Mouse (Mus musculus) embryonic fibroblast, embryonic 13.5 days (primary cell): ENCODE measurements at regions not wholly inside any gene's neighbourhood (a gene's known extent, or its start where the extent isn't known, plus 50 kb on each side); places are given as distances from the start of the nearest gene placed in this dataset.

Experiments
- H3K27ac ChIP-seq: 2 replicates; pipeline ENCODE4 v1.5.1; 2012; ENCODE audit warnings: low read length, control low read depth, inconsistent platforms; ENCODE audit not compliant: insufficient read depth
- H3K4me1 ChIP-seq: 2 replicates; pipeline ENCODE4 v1.6.1; 2011; ENCODE audit warnings: low read length; ENCODE audit not compliant: control insufficient read depth, insufficient read depth
- H3K4me3 ChIP-seq: 2 replicates; pipeline ENCODE4 v1.5.1; 2011; ENCODE audit warnings: mild to moderate bottlenecking, control low read depth, low read length; ENCODE audit not compliant: insufficient read depth
- CTCF ChIP-seq: IDR thresholded peaks from 2 replicates; pipeline ENCODE4 v1.5.1; 2011; ENCODE audit warnings: mild to moderate bottlenecking, control low read depth, low read length, moderate library complexity, borderline replicate concordance; ENCODE audit not compliant: insufficient read depth
- POLR2A ChIP-seq: IDR thresholded peaks from 2 replicates; pipeline ENCODE4 v1.6.1; 2011; ENCODE audit warnings: low read depth, mild to moderate bottlenecking, control low read depth, low read length, moderate library complexity

- Histone ChIP-seq H3K4me1 (no peaks in the 10 kb centered on the region), H3K27ac (no peak overlapping the region), H3K4me3 (no peak overlapping the region)
- TF ChIP-seq CTCF: no peak
- no peak for TF ChIP-seq POLR2A
Measured at GRCm38 (mm10) chr17:14524426-14525236, 169.4 kb downstream of the Thbs2 start.

DNA sequence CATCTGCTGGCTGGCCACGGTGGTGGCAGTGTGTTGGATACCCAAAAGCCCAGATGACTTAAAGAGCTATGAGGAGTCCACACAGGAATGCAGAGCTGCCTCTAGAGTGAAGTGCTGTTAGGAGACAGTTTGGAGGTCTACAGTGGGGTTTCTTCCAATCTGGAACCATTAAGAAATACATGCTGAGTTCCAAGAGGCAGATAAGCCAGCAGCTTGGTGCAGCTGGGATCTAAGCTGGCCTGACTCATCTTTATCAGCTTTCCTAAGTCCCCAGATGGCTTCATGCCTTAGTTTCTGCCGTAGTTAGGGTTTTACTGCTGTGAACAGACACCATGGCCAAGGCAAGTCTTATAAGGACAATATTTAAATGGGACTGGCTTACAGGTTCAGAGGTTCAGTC lies 172.0 kb downstream of the Thbs2 start:
- H3K27ac ChIP-seq: no peak overlapping the region
- no peak overlapping the region for H3K4me3 ChIP-seq
- H3K4me1 ChIP-seq: no peaks in the 10 kb centered on the region
- TF ChIP-seq POLR2A: no peak
- no peak for TF ChIP-seq CTCF

DNA sequence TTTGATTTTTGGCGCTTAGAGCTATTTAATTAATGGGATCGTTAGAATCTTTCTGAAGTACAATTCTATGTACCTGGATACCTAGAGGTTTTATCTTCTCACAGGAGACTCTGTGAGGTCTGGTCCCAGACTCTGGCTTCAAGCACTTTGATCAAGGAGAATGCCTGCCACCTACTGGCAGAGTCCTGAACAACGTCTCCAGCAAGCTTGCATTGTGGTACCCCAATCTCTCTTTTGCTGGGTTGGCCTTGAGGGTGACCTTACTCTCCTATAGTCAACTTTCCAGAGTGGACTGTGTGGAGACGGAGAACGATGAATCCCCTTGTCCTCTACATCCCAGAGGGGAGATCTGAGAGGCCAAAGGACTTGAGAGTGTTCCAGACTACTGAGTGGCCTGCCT lies 173.5 kb downstream of the Thbs2 start:
- H3K4me3 ChIP-seq: no peak overlapping the region
- peak; percentile 80; the same call in 1 of the 2 replicates for TF ChIP-seq CTCF
- no peak for TF ChIP-seq POLR2A
- no peak overlapping the region for H3K27ac ChIP-seq
- H3K4me1 ChIP-seq: no peaks in the 10 kb centered on the region

GRCm38 (mm10) chr17:14519367-14519766 lies 174.7 kb downstream of the Thbs2 start:
- no peaks in the 10 kb centered on the region for H3K4me1 ChIP-seq
- no peak overlapping the region for H3K27ac ChIP-seq
- TF ChIP-seq POLR2A (no peak), CTCF (no peak)
- no peak overlapping the region for H3K4me3 ChIP-seq

DNA sequence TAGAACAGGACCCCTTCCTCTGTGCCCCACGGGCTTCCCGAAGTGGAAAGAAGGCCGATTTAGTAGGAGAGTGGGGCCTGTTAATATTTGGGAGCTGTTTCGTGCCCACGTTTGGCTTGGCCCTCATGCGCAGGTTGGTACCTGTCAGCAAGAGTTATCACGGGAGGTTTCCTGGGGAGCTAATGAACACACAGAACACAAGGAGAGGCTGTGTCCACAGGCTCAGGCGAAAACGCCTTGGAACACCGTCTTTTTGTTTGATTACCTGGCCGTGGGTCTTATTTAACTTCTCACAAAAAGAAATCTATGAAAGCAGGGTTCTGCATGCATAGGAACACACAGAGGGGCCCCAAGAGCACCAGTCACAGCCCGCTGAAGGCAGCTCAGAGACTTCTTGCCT lies 175.8 kb downstream of the Thbs2 start:
- Histone ChIP-seq H3K4me1 (no peaks in the 10 kb centered on the region), H3K4me3 (no peak overlapping the region), H3K27ac (no peak overlapping the region)
- TF ChIP-seq CTCF: no peak
- no peak for TF ChIP-seq POLR2A

DNA sequence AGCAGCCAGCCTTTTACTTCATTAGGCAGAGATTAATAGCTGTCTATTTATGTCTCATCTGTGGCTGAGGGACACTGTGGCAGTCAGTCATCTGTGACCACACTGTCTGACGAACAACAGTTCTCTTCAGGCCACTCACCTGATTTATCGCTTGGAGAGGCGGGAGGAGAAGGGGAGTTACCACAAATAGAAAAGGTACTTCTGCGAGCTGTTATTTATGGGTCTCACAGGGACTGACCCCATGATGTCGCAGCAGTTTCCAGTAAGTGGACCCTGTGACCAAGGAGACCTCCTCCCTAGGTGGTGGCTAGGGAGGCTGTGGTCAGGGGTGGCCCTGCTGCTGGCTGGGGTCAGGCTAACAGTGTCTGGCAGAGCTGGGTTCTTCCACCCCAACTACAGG lies 176.7 kb downstream of the Thbs2 start:
- Histone ChIP-seq H3K27ac (no peak overlapping the region), H3K4me1 (no peaks in the 10 kb centered on the region), H3K4me3 (no peak overlapping the region)
- no peak for TF ChIP-seq CTCF
- TF ChIP-seq POLR2A: no peak

GRCm38 (mm10) chr17:14516097-14516496 lies 177.9 kb downstream of the Thbs2 start:
- H3K4me3 ChIP-seq: no peak overlapping the region
- no peak overlapping the region for H3K27ac ChIP-seq
- H3K4me1 ChIP-seq: no peaks in the 10 kb centered on the region
- TF ChIP-seq CTCF: peak; percentile 65; the same call in 1 of the 2 replicates
- TF ChIP-seq POLR2A: no peak

DNA sequence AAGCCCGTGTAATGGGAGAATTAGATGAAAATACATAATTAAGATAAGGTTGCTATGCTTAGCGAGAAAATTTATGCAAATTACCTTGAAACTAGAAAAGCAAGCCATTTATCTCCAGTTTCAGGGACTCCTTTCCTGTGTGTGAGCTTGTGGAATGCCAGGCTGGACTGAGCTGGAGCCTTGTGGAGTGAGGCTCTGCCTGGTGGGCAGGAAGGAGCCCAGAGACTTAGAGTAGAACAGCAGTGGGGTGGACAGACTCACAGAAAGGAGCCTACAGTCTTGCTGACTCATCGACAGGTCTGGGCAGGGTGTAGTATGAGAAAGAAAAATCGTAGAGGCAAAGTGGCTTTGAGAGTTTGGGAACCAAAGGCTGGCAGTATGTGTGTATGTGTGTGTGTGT lies 180.6 kb downstream of the Thbs2 start:
- no peak overlapping the region for H3K27ac ChIP-seq
- TF ChIP-seq POLR2A (no peak), CTCF (no peak)
- H3K4me1 ChIP-seq: no peaks in the 10 kb centered on the region
- H3K4me3 ChIP-seq: no peak overlapping the region

- no peak for TF ChIP-seq POLR2A
- no peak for TF ChIP-seq CTCF
- Histone ChIP-seq H3K27ac (no peak overlapping the region), H3K4me1 (no peaks in the 10 kb centered on the region), H3K4me3 (no peak overlapping the region)
Measured at GRCm38 (mm10) chr17:14510486-14510885, 183.5 kb downstream of the Thbs2 start.

- TF ChIP-seq POLR2A (no peak), CTCF (no peak)
- no peak overlapping the region for H3K27ac ChIP-seq
- no peaks in the 10 kb centered on the region; the same call in 1 of the 2 replicates for H3K4me1 ChIP-seq
- no peak overlapping the region for H3K4me3 ChIP-seq
Measured at GRCm38 (mm10) chr17:14507111-14507510, 186.9 kb downstream of the Thbs2 start.
